Mouse (Mus musculus) heart, adult 2 months (tissue): Measurements from ENCODE around the gene Stard5. TPM values are rescaled to one million over a fixed set of nuclear protein-coding genes. Genes with fewer than 3 reads are reported as not detected.
A peak's percentile ranks its signal among the peaks of the same experiment; 100 is the strongest.

ENCODE experiments used
- DNase-seq, 2 experiments: peaks; one replicate each; pipeline ENCODE4 v3.0.0; 2021
- H3K27ac ChIP-seq: fragments of 200-600 bp; 2 replicates; pipeline ENCODE4 v1.8.1; 2022
- H3K27me3 ChIP-seq: fragments of 200-500 bp; 2 replicates; pipeline ENCODE4 v1.6.1; 2012; ENCODE audit warnings: mild to moderate bottlenecking, low read length, inconsistent platforms, mixed read lengths; ENCODE audit not compliant: control insufficient read depth, insufficient read depth
- H3K36me3 ChIP-seq: fragments of 200-500 bp; 2 replicates; pipeline ENCODE4 v1.6.1; 2012; ENCODE audit warnings: low read length, inconsistent platforms; ENCODE audit not compliant: control insufficient read depth, insufficient read depth
- H3K4me1 ChIP-seq: fragments of 200-500 bp; 2 replicates; pipeline ENCODE4 v1.6.1; 2011; ENCODE audit warnings: low read length; ENCODE audit not compliant: control insufficient read depth, insufficient read depth
- H3K4me3 ChIP-seq: fragments of 200-600 bp; 2 replicates; pipeline ENCODE4 v1.8.1; 2022
- H3K79me2 ChIP-seq: fragments of 200-500 bp; replicated peaks from 2 replicates; pipeline ENCODE4 v1.6.1; 2012; ENCODE audit warnings: mild to moderate bottlenecking, inconsistent platforms, low read length, moderate library complexity, mixed read lengths; ENCODE audit not compliant: control insufficient read depth, insufficient read depth
- H3K9ac ChIP-seq: fragments of 200-500 bp; 2 replicates; pipeline ENCODE4 v1.6.1; 2012; ENCODE audit warnings: low read depth, mild to moderate bottlenecking, control low read depth, inconsistent platforms, low read length, mixed read lengths
- CTCF ChIP-seq: fragments of 200-600 bp; IDR thresholded peaks from 2 replicates; pipeline ENCODE4 v1.8.1; 2022; ENCODE audit warnings: antibody characterized with exemption, mild to moderate bottlenecking, moderate library complexity
- EP300 ChIP-seq: fragments of 200-500 bp; IDR thresholded peaks from 2 replicates; pipeline ENCODE4 v1.6.1; 2011; ENCODE audit warnings: low read depth, low read length, control low read depth; ENCODE audit not compliant: insufficient read depth
- POLR2A ChIP-seq: fragments of 200-500 bp; IDR thresholded peaks from 2 replicates; pipeline ENCODE4 v1.6.1; 2011; ENCODE audit warnings: mild to moderate bottlenecking, low read depth, low read length, control low read depth; ENCODE audit not compliant: insufficient read depth
- WGBS: fragments of 180-500 bp; shearing (Covaris S2); methylation state at CpG from one replicate; pipeline ENCODE4 v1.1.7; 2018; 5-methylcytosine and 5-hydroxymethylcytosine counted together
- intact Hi-C: fragments of 180-260 bp; cut with DNase I; formaldehyde crosslinking; loops from one replicate; pipeline ENCODE4 v1.15.1; 2025
- polyA plus RNA-seq: library from polyadenylated mRNA; depleted of rRNA; stranded (reverse); fragments of >200 nt; gene quantifications from 2 replicates; pipeline ENCODE4 v1.2.3, GENCODE M21; 2012
- total RNA-seq, 2 experiments: library from RNA; stranded (reverse); gene quantifications; 2 replicates each; pipeline ENCODE4 v1.2.3; 2021

The Stard5 gene
- total and polyA plus RNA-seq, 3 experiments, result 6.7 to 9.2 (median 8.6) TPM

DNA sequence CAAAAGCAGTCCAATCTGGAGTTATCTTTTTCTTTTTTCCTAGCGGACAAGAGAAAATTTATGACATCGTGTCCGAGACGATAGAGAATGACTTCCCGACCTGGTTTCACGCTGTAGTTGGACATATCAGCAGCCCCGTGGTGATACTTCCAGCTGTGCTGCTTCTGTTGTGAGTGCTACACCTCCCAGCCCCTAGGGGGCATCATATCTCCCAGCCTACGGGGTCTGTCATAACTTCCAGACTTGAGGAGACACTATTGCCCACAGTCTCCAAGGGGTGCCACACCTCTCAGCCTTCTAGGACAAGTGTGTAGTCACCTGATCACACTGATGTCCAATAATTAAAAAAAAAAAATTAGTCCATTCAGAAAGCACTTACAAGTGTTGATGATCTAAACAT is 15.9 kb upstream of the Stard5 start:
- no peaks in the 10 kb centered on the region for H3K4me1 ChIP-seq
- H3K79me2 ChIP-seq, result no peaks in the 10 kb centered on the region
- no peak for TF ChIP-seq EP300
- TF ChIP-seq POLR2A, result no peak
- TF ChIP-seq CTCF, result peak; percentile 39
- no peak overlapping the region for H3K4me3 ChIP-seq
- 80% methylated on average over 8 of the region's 8 CpGs for WGBS
- intact Hi-C loops, result no loop called here
- DNase-seq, result no peak
- no peak overlapping the region for H3K27ac ChIP-seq
- H3K9ac ChIP-seq, result no peak overlapping the region
- H3K36me3 ChIP-seq, result no peaks in the 10 kb centered on the region
- H3K27me3 ChIP-seq, result no peaks in the 10 kb centered on the region

DNA sequence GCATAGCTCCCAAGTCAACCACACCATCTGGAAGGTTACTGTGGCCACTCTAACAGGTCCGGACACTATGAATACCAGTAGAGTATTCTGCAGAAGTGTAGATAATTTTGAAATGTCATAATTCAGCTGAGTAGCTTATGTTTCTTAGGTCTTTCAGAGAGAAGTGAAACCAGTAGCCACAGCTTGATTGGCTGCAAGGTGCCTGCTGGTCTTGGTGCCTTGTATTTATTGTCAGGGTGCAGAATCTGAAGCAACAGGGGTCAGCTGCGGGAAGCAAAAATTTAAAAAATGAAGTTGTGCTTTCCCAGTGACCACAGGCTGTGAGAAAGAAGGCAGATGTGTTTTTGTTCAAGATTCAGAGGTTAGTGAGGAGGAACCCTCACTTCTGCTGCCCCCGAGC is 15.5 kb upstream of the Stard5 start:
- Histone ChIP-seq H3K36me3 (no peaks in the 10 kb centered on the region), H3K27me3 (no peaks in the 10 kb centered on the region), H3K4me3 (no peak overlapping the region), H3K4me1 (no peaks in the 10 kb centered on the region), H3K9ac (no peak overlapping the region), H3K27ac (no peak overlapping the region), H3K79me2 (no peaks in the 10 kb centered on the region)
- TF ChIP-seq POLR2A, result no peak
- TF ChIP-seq EP300, result no peak
- intact Hi-C loops, result no loop called here
- peak in 1 of 2 experiments; percentile 34 for DNase-seq
- 84% methylated on average over 3 of the region's 3 CpGs for WGBS

DNA sequence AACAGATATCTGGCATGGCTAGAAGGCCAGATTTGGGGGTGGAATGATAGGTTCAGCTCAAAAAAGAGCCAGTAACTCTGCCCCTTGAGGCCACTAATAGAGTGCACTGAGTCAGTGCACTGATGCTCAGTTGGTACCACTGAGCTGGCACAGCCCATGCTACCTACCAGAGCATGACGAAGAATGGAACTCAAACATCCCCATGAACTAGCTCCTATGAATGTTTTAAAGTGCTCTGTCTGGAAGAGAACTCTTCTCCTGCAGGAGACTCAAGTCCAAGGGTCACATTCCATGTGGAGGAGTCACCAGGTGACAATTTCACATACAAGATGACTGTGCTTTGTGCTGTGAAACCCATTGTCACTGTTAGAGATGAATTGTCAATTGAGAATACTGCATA is 13.1 kb upstream of the Stard5 start:
- no peaks in the 10 kb centered on the region for H3K27me3 ChIP-seq
- intact Hi-C loops, result no loop called here
- H3K4me3 ChIP-seq, result no peak overlapping the region
- WGBS, result 96% methylated on average over 1 of the region's 1 CpGs
- no peaks in the 10 kb centered on the region for H3K79me2 ChIP-seq
- DNase-seq, result no peak
- TF ChIP-seq POLR2A, result no peak
- TF ChIP-seq EP300, result no peak
- TF ChIP-seq CTCF, result no peak
- no peaks in the 10 kb centered on the region for H3K4me1 ChIP-seq
- H3K36me3 ChIP-seq, result no peaks in the 10 kb centered on the region
- H3K9ac ChIP-seq, result no peak overlapping the region
- no peak overlapping the region for H3K27ac ChIP-seq

DNA sequence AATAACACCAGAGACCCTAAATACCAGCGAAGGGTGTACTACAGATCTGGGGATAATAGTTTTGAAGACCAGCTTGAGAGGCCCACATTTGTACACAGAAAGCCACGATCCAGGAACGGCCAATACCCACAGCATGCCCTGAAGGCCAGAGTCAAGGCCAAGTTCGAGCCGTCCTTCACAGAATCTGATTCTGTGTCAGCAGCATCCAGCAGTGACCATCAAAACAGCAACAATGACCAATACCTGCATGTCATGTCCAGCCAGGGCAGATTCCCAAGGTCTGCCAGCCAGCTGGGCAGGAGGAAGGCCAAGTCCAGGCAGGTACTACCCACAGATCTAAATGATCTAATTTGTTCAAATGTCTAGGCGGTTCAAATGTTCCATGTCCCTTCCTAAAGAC is 9.2 kb upstream of the Stard5 start:
- 91% methylated on average over 6 of the region's 6 CpGs for WGBS
- intact Hi-C loops, result no loop called here

DNA sequence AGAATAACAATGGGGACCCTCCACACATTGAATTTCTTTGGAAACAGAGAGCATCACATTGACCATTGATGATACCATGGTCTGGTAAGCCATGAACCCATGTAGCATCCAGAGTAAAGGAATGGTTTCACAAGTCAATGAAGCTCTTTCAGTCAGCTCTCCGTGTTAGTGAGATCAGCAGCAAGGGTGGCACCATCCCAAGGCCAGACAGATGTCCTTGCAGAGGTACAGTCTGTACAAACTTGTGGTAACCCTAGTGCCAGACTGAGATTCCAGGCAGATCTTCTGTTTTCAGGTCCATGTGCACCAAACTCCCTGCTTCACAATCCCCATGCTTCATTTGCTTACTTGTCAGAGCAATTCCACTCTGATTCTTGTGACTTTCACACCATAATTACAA is 7.7 kb upstream of the Stard5 start:
- no peaks in the 10 kb centered on the region for H3K27me3 ChIP-seq
- WGBS, result 82% methylated on average over 1 of the region's 1 CpGs
- no peak overlapping the region for H3K27ac ChIP-seq
- no peaks in the 10 kb centered on the region for H3K4me1 ChIP-seq
- no peak overlapping the region for H3K4me3 ChIP-seq
- no peaks in the 10 kb centered on the region for H3K79me2 ChIP-seq
- intact Hi-C loops, result no loop called here
- TF ChIP-seq CTCF (no peak), EP300 (no peak), POLR2A (no peak)
- H3K9ac ChIP-seq, result no peak overlapping the region
- DNase-seq, result no peak
- H3K36me3 ChIP-seq, result no peaks in the 10 kb centered on the region

More for the DNA sequence above, 9.2 kb upstream of the Stard5 start:
- no peak for TF ChIP-seq CTCF
- TF ChIP-seq EP300, result no peak
- no peak for TF ChIP-seq POLR2A
- no peaks in the 10 kb centered on the region for H3K4me1 ChIP-seq
- no peaks in the 10 kb centered on the region for H3K79me2 ChIP-seq
- H3K36me3 ChIP-seq, result no peaks in the 10 kb centered on the region
- no peak overlapping the region for H3K9ac ChIP-seq
- H3K4me3 ChIP-seq, result no peak overlapping the region
- DNase-seq, result no peak
- no peaks in the 10 kb centered on the region for H3K27me3 ChIP-seq
- no peak overlapping the region for H3K27ac ChIP-seq

DNA sequence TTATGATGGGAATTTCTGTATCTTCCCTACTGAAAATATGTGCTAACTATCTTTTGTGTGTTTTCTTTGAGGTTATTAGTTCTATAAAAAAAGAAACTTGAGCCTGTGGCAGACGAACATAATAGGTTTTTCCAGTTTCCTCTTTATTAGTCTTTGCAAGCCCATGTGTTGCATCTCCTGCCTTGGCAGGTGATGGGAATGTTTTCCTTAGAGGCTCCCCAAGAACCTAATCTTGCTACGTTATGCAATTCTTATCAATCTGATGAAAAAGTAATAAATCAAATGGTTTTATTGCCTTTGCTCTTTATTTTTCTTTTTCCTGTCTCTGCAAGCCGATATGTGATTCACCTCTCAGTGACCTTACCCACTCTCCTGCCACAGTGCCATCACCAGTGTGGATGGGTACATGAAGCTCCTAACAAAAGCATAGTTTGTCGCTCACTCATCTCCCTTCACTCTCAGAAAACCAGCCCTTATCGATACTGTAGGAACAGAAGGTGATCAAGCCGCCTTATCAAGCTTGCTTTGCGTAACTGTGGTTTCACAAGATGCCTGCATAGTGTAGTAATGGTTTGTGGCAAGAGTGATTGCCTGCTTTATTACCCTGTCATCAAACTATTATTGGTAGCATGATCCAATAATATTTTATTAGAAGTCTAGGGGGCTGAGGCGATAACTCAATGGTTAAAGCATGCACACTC is 5.1 kb upstream of the Stard5 start:
- Histone ChIP-seq H3K4me1 (peaks cover 2% of the 10 kb centered on the region; the same call in 1 of the 2 replicates), H3K27me3 (no peaks in the 10 kb centered on the region), H3K79me2 (no peaks in the 10 kb centered on the region), H3K4me3 (no peak overlapping the region), H3K9ac (no peak overlapping the region), H3K36me3 (no peaks in the 10 kb centered on the region), H3K27ac (no peak overlapping the region)
- TF ChIP-seq CTCF, result no peak
- no peak for TF ChIP-seq EP300
- no peak for TF ChIP-seq POLR2A
- DNase-seq, result no peak
- WGBS, result 81% methylated on average over 8 of the region's 8 CpGs
- intact Hi-C loops, result no loop called here
